Mouse (Mus musculus): ENCODE measurements around the gene Lmna. TPM values are rescaled to one million over a fixed set of nuclear protein-coding genes. Genes with fewer than 3 reads are reported as not detected.

The Lmna gene
- polyA plus RNA-seq, 1 experiment: 30.0 TPM

GRCm38 (mm10) chr3:88482336-88482735 lies 27.4 kb downstream of the Lmna start:
- TF ChIP-seq EP300 (IDR thresholded peaks at IDR 0.05; ENCODE audit: insufficient read depth, low read depth, low read length) (no peak), CTCF (IDR thresholded peaks at IDR 0.05; ENCODE audit: low read depth, low read length) (no peak), POLR2A (IDR thresholded peaks at IDR 0.05; ENCODE audit: insufficient read depth, low read length) (no peak)
- H3K36me3 ChIP-seq (ENCODE audit: control insufficient read depth, insufficient read depth, low read length, poor library complexity, severe bottlenecking): no peaks in the 10 kb centered on the region; the same call in 1 of the 2 replicates
- H3K9ac ChIP-seq (ENCODE audit: low read depth, poor library complexity, severe bottlenecking): no peak overlapping the region
- H3K4me3 ChIP-seq (ENCODE audit: low read depth, low read length): no peak overlapping the region
- H3K4me1 ChIP-seq (ENCODE audit: control insufficient read depth, insufficient read depth, low read length): no peaks in the 10 kb centered on the region
- H3K27me3 ChIP-seq (ENCODE audit: control insufficient read depth, insufficient read depth, low read length, poor library complexity, severe bottlenecking): no peaks in the 10 kb centered on the region
- no peaks in the 10 kb centered on the region for H3K9me3 ChIP-seq (replicated peaks; ENCODE audit: control insufficient read depth, insufficient read depth, low read length, poor library complexity, severe bottlenecking)
- no peak overlapping the region for H3K27ac ChIP-seq (ENCODE audit: insufficient read depth, low read length)

GRCm38 (mm10) chr3:88481372-88482040 lies 28.2 kb downstream of the Lmna start:
- H3K27ac ChIP-seq (ENCODE audit: insufficient read depth, low read length): no peak overlapping the region
- no peaks in the 10 kb centered on the region for H3K4me1 ChIP-seq (ENCODE audit: control insufficient read depth, insufficient read depth, low read length)
- H3K9me3 ChIP-seq (replicated peaks; ENCODE audit: control insufficient read depth, insufficient read depth, low read length, poor library complexity, severe bottlenecking): no peaks in the 10 kb centered on the region
- no peaks in the 10 kb centered on the region for H3K27me3 ChIP-seq (ENCODE audit: control insufficient read depth, insufficient read depth, low read length, poor library complexity, severe bottlenecking)
- no peak for TF ChIP-seq EP300 (IDR thresholded peaks at IDR 0.05; ENCODE audit: insufficient read depth, low read depth, low read length)
- no peak for TF ChIP-seq POLR2A (IDR thresholded peaks at IDR 0.05; ENCODE audit: insufficient read depth, low read length)
- no peak for TF ChIP-seq CTCF (IDR thresholded peaks at IDR 0.05; ENCODE audit: low read depth, low read length)
- H3K36me3 ChIP-seq (ENCODE audit: control insufficient read depth, insufficient read depth, low read length, poor library complexity, severe bottlenecking): no peaks in the 10 kb centered on the region; the same call in 1 of the 2 replicates
- no peak overlapping the region for H3K4me3 ChIP-seq (ENCODE audit: low read depth, low read length)
- no peak overlapping the region for H3K9ac ChIP-seq (ENCODE audit: low read depth, poor library complexity, severe bottlenecking)

- H3K27ac ChIP-seq (ENCODE audit: insufficient read depth, low read length): no peak overlapping the region
- no peak overlapping the region for H3K9ac ChIP-seq (ENCODE audit: low read depth, poor library complexity, severe bottlenecking)
- no peaks in the 10 kb centered on the region for H3K36me3 ChIP-seq (ENCODE audit: control insufficient read depth, insufficient read depth, low read length, poor library complexity, severe bottlenecking)
- no peaks in the 10 kb centered on the region for H3K27me3 ChIP-seq (ENCODE audit: control insufficient read depth, insufficient read depth, low read length, poor library complexity, severe bottlenecking)
- H3K9me3 ChIP-seq (replicated peaks; ENCODE audit: control insufficient read depth, insufficient read depth, low read length, poor library complexity, severe bottlenecking): no peaks in the 10 kb centered on the region
- no peak for TF ChIP-seq POLR2A (IDR thresholded peaks at IDR 0.05; ENCODE audit: insufficient read depth, low read length)
- no peak overlapping the region for H3K4me3 ChIP-seq (ENCODE audit: low read depth, low read length)
- H3K4me1 ChIP-seq (ENCODE audit: control insufficient read depth, insufficient read depth, low read length): no peaks in the 10 kb centered on the region
Measured at GRCm38 (mm10) chr3:88480679-88481078, 29.1 kb downstream of the Lmna start.

- no peak overlapping the region for H3K9ac ChIP-seq (ENCODE audit: low read depth, poor library complexity, severe bottlenecking)
- TF ChIP-seq POLR2A (IDR thresholded peaks at IDR 0.05; ENCODE audit: insufficient read depth, low read length): no peak
- no peaks in the 10 kb centered on the region for H3K4me1 ChIP-seq (ENCODE audit: control insufficient read depth, insufficient read depth, low read length)
- H3K4me3 ChIP-seq (ENCODE audit: low read depth, low read length): no peak overlapping the region
- H3K27ac ChIP-seq (ENCODE audit: insufficient read depth, low read length): no peak overlapping the region
- H3K36me3 ChIP-seq (ENCODE audit: control insufficient read depth, insufficient read depth, low read length, poor library complexity, severe bottlenecking): no peaks in the 10 kb centered on the region
- H3K27me3 ChIP-seq (ENCODE audit: control insufficient read depth, insufficient read depth, low read length, poor library complexity, severe bottlenecking): no peaks in the 10 kb centered on the region
- H3K9me3 ChIP-seq (replicated peaks; ENCODE audit: control insufficient read depth, insufficient read depth, low read length, poor library complexity, severe bottlenecking): no peaks in the 10 kb centered on the region
Measured at GRCm38 (mm10) chr3:88479828-88480227, 29.9 kb downstream of the Lmna start.

GRCm38 (mm10) chr3:88479163-88479562 lies 30.6 kb downstream of the Lmna start:
- H3K4me1 ChIP-seq (ENCODE audit: control insufficient read depth, insufficient read depth, low read length): no peaks in the 10 kb centered on the region
- no peak overlapping the region for H3K9ac ChIP-seq (ENCODE audit: low read depth, poor library complexity, severe bottlenecking)
- no peak overlapping the region for H3K27ac ChIP-seq (ENCODE audit: insufficient read depth, low read length)
- H3K4me3 ChIP-seq (ENCODE audit: low read depth, low read length): no peak overlapping the region
- no peaks in the 10 kb centered on the region for H3K9me3 ChIP-seq (replicated peaks; ENCODE audit: control insufficient read depth, insufficient read depth, low read length, poor library complexity, severe bottlenecking)
- H3K27me3 ChIP-seq (ENCODE audit: control insufficient read depth, insufficient read depth, low read length, poor library complexity, severe bottlenecking): no peaks in the 10 kb centered on the region
- no peak for TF ChIP-seq CTCF (IDR thresholded peaks at IDR 0.05; ENCODE audit: low read depth, low read length)
- TF ChIP-seq EP300 (IDR thresholded peaks at IDR 0.05; ENCODE audit: insufficient read depth, low read depth, low read length): no peak
- no peak for TF ChIP-seq POLR2A (IDR thresholded peaks at IDR 0.05; ENCODE audit: insufficient read depth, low read length)
- H3K36me3 ChIP-seq (ENCODE audit: control insufficient read depth, insufficient read depth, low read length, poor library complexity, severe bottlenecking): no peaks in the 10 kb centered on the region

- H3K9me3 ChIP-seq (replicated peaks; ENCODE audit: control insufficient read depth, insufficient read depth, low read length, poor library complexity, severe bottlenecking): no peaks in the 10 kb centered on the region
- no peaks in the 10 kb centered on the region for H3K36me3 ChIP-seq (ENCODE audit: control insufficient read depth, insufficient read depth, low read length, poor library complexity, severe bottlenecking)
- peak; percentile 88 for TF ChIP-seq CTCF (IDR thresholded peaks at IDR 0.05; ENCODE audit: low read depth, low read length)
- no peak for TF ChIP-seq EP300 (IDR thresholded peaks at IDR 0.05; ENCODE audit: insufficient read depth, low read depth, low read length)
- no peaks in the 10 kb centered on the region for H3K27me3 ChIP-seq (ENCODE audit: control insufficient read depth, insufficient read depth, low read length, poor library complexity, severe bottlenecking)
- H3K9ac ChIP-seq (ENCODE audit: low read depth, poor library complexity, severe bottlenecking): no peak overlapping the region
- H3K4me3 ChIP-seq (ENCODE audit: low read depth, low read length): no peak overlapping the region
- H3K4me1 ChIP-seq (ENCODE audit: control insufficient read depth, insufficient read depth, low read length): no peaks in the 10 kb centered on the region
- H3K27ac ChIP-seq (ENCODE audit: insufficient read depth, low read length): no peak overlapping the region
Measured at GRCm38 (mm10) chr3:88477735-88478134, 32.0 kb downstream of the Lmna start.
